Comparison of ENCODE assay signal across 8 mouse cellular contexts in the genomic region with DNA sequence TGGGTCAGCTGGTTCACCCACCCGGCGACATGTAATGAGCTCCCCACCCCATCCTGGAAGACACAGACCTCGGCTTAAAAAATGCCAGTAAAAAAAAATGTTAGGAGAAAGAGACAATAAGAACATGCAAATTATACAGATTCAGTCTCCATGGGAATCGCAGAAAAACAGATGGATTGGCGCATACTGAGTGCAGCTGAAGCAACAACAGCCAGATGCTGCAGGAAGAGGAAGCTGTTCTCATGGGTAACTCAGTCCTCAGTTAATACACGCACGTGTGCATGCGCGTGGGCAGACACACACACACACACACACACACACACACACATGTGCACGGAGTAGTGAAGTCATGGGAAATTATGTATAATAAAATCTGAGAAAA. TPM values are rescaled to one million over a fixed set of nuclear protein-coding genes. Genes with fewer than 3 reads are reported as not detected.
DNase-seq lines count a peak whose midpoint lies in the region; ATAC-seq and TF ChIP-seq lines count a peak whose summit lies in the region.

No protein-coding gene starts in this region.

- no peak overlapping the region for H3K9ac ChIP-seq in kidney, embryonic 14.5 days (ENCODE audit: low read depth, low read length)
- H3K9ac ChIP-seq in forebrain, postnatal 0 days, result no peak overlapping the region

- H3K27me3 ChIP-seq in kidney, embryonic 14.5 days (ENCODE audit: control insufficient read depth, insufficient read depth, low read length), result no peaks in the 10 kb centered on the region
- H3K27me3 ChIP-seq in G1E (ENCODE audit: insufficient read depth, low read length), result no peaks in the 10 kb centered on the region
- H3K27me3 ChIP-seq in forebrain, postnatal 0 days (ENCODE audit: insufficient read depth, low read length), result no peaks in the 10 kb centered on the region

- H3K36me3 ChIP-seq in kidney, embryonic 14.5 days (ENCODE audit: control insufficient read depth, insufficient read depth, low read length), result 0 out of 2 replicates have a peak, but pooled peaks cover 2% of the 10 kb centered on the region
- H3K36me3 ChIP-seq in G1E (replicated peaks), result peaks cover 5% of the 10 kb centered on the region
- no peaks in the 10 kb centered on the region; the same call in 1 of the 2 replicates for H3K36me3 ChIP-seq in forebrain, postnatal 0 days (ENCODE audit: insufficient read depth)

- no peak for TF ChIP-seq CTCF in G1E (IDR thresholded peaks at IDR 0.05; ENCODE audit: low read depth, low read length)
- TF ChIP-seq CTCF in forebrain, postnatal 0 days (IDR thresholded peaks at IDR 0.05; ENCODE audit: low read depth), result no peak

- H3K4me2 ChIP-seq in kidney, embryonic 14.5 days (replicated peaks; ENCODE audit: low read depth, low read length), result no peak overlapping the region
- H3K4me2 ChIP-seq in forebrain, postnatal 0 days (ENCODE audit: low read depth), result peak overlapping the region; percentile 26

- peaks cover 21% of the 10 kb centered on the region for H3K4me1 ChIP-seq in kidney, embryonic 14.5 days (ENCODE audit: control insufficient read depth, insufficient read depth, low read length)
- peaks cover 85% of the 10 kb centered on the region for H3K4me1 ChIP-seq in G1E (ENCODE audit: insufficient read depth, low read depth, low read length)
- peaks cover 24% of the 10 kb centered on the region for H3K4me1 ChIP-seq in forebrain, postnatal 0 days (ENCODE audit: insufficient read depth)

- DNase-seq in kidney, postnatal 4 days, result no peak
- DNase-seq in G1E (ENCODE audit: low spot score), result no peak
- peak; percentile 70 for DNase-seq in forebrain, postnatal 0 days
- DNase-seq in layer of hippocampus, adult 8-10 months (ENCODE audit: low spot score in 2 of 2), result peak; percentile 66 to 67
- DNase-seq in right cerebral cortex, postnatal 25 days, result peak; percentile 34
- no peak for DNase-seq in urinary bladder, adult 18-20 months (ENCODE audit: low spot score in 2 of 2)

- no peak overlapping the region for H3K4me3 ChIP-seq in kidney, embryonic 14.5 days (ENCODE audit: low read length)
- peak overlapping the region; percentile 49; the same call in 1 of the 2 replicates for H3K4me3 ChIP-seq in G1E (ENCODE audit: low read depth, low read length)
- H3K4me3 ChIP-seq in forebrain, postnatal 0 days (ENCODE audit: low read depth, low read length), result no peak overlapping the region

- peak; percentile 28; the same call in 1 of the 2 replicates for ATAC-seq in kidney, embryonic 14.5 days (ENCODE audit: low FRiP score, low TSS enrichment)
- no peak for ATAC-seq in G1E (ENCODE audit: extremely low read depth, insufficient number of reproducible peaks, low FRiP score, poor library complexity, severe bottlenecking)
- ATAC-seq in forebrain, postnatal 0 days, result peak; percentile 76
- ATAC-seq in activated CD4-positive, CD25-positive, alpha-beta regulatory T cell, adult 4 months, result no peak

- 75% methylated on average over 10 of the region's 10 CpGs for WGBS in kidney, embryonic 14.5 days
- 31% methylated on average over 10 of the region's 10 CpGs for WGBS in forebrain, postnatal 0 days

- no peaks in the 10 kb centered on the region for H3K9me3 ChIP-seq in kidney, embryonic 14.5 days (ENCODE audit: control insufficient read depth, low read length)
- H3K9me3 ChIP-seq in G1E (replicated peaks), result no peaks in the 10 kb centered on the region
- H3K9me3 ChIP-seq in forebrain, postnatal 0 days (ENCODE audit: low read length), result no peaks in the 10 kb centered on the region

- peak overlapping the region; percentile 61; the same call in 1 of the 2 replicates for H3K27ac ChIP-seq in kidney, embryonic 14.5 days (ENCODE audit: low read depth, low read length)
- peak overlapping the region; percentile 69 for H3K27ac ChIP-seq in forebrain, postnatal 0 days (ENCODE audit: low read depth, low read length)

RNA-seq across cellular contexts. Expression of a gene that starts 23.7 kb away (rescaled TPM):
- 112 and 151 TPM in 2 replicates for polyA plus RNA-seq in kidney, embryonic 14.5 days (2014; fragmentation: Nextera tagmentation; extraction: Ambion mirVana)
- total RNA-seq in G1E (2014; fragmentation: Nextera tagmentation) (81.0 and 90.6 TPM in 2 replicates), G1E (2017) (20.1 and 26.1 TPM in 2 replicates)
- polyA plus RNA-seq in G1E (2012), result 14.0 and 19.0 TPM in 2 replicates
- total RNA-seq in forebrain, postnatal 0 days (2014; rRNA removed), result 25.2 and 42.4 TPM in 2 replicates
- polyA plus RNA-seq in forebrain, postnatal 0 days (2015; fragmentation: Nextera tagmentation; extraction: Ambion mirVana), result 9.7 and 9.8 TPM in 2 replicates
- total RNA-seq in layer of hippocampus, adult 8-10 months (2022), result 10 to 100 TPM; 25.3 to 32.3 (median 28.6) TPM
- 1 to 10 TPM; 6.7 to 10.0 TPM for polyA plus RNA-seq in activated CD4-positive, CD25-positive, alpha-beta regulatory T cell, adult 4 months (2017; shearing (Covaris generic))

Comparison
In these comparisons a context has a peak if more than half of its experiments do, and no peak if none do; other contexts are left out.
1. ATAC-seq: peak in kidney, embryonic 14.5 days (single experiment) and forebrain, postnatal 0 days (single experiment); none in G1E (single experiment) and activated CD4-positive, CD25-positive, alpha-beta regulatory T cell, adult 4 months (single experiment).
2. DNase-seq: peak in forebrain, postnatal 0 days (single experiment), layer of hippocampus, adult 8-10 months (2 of 2) and right cerebral cortex, postnatal 25 days (single experiment); none in kidney, postnatal 4 days (0 of 2), G1E (single experiment) and urinary bladder, adult 18-20 months (0 of 2).